Comparison of ENCODE assay signal across 20 mouse cellular contexts in the genomic region with DNA sequence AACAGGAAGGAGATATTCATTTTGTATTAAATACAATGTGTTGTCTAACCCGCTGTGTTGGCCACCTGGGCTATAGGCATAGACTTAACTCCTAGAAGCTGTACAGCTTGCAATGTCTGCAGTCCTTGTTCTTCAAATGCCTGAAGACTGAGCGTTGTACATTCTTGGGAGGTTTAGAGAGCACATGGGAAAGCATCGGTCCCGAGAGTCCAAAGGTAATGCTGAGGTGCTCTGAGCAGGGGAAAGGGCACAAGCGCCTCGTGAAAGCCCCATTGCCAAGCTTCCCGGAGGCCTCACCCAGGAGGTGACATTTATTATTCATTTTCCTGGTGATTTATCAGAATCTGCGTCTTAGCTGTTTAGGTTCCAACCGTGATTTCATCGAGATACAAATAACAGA.
DNase-seq lines count a peak whose midpoint lies in the region; ATAC-seq lines count a peak whose summit lies in the region.
"Had no signal": no experiment of that assay in that cellular context is flagged by ENCODE, and none has a peak within 500 bp of the region (broad histone marks: within the 10 kb centered on the region; RNA-seq: fewer than 3 reads in every experiment).

No protein-coding gene starts in this region.

- no peak for ATAC-seq in kidney, embryonic 15.5 days (replicated peaks; ENCODE audit: low FRiP score)
- ATAC-seq: forebrain, postnatal 0 days had no signal

- H3K36me3 ChIP-seq in kidney, embryonic 15.5 days, result no peaks in the 10 kb centered on the region
- H3K36me3 ChIP-seq: embryonic facial prominence, embryonic 12.5 days; forebrain, embryonic 12.5 days; heart, embryonic 13.5 days; hindbrain, embryonic 12.5 days had no signal

- DNase-seq in heart, adult 11 months, result peak; percentile 58
- DNase-seq in heart, postnatal 10 days, result no peak
- DNase-seq in kidney, adult 8-10 months, result peak; percentile 45 to 56
- DNase-seq in kidney, adult 9 months, result peak; percentile 59
- DNase-seq in kidney, postnatal 36 days, result peak; percentile 63 to 64
- DNase-seq in ovary, adult 18-20 months (ENCODE audit: low spot score), result no peak
- DNase-seq in right cerebral cortex, postnatal 4 days, result no peak
- DNase-seq: adrenal gland, postnatal 10 days; cerebellum, adult 11-12 months; cerebellum, adult 9-10 months; cerebellum, postnatal 25 days; forebrain, postnatal 0 days; gastrocnemius, adult 2 months; gastrocnemius, postnatal 25 days; heart, postnatal 4 days had no signal

- H3K9me3 ChIP-seq in kidney, embryonic 15.5 days (replicated peaks), result no peaks in the 10 kb centered on the region
- H3K9me3 ChIP-seq: embryonic facial prominence, embryonic 12.5 days; forebrain, embryonic 12.5 days; heart, embryonic 13.5 days; hindbrain, embryonic 12.5 days had no signal

- peaks cover 21% of the 10 kb centered on the region for H3K4me1 ChIP-seq in kidney, embryonic 15.5 days
- H3K4me1 ChIP-seq: forebrain, embryonic 12.5 days; hindbrain, embryonic 12.5 days had no signal

- H3K4me2 ChIP-seq in kidney, embryonic 15.5 days, result no peak overlapping the region
- H3K4me2 ChIP-seq: embryonic facial prominence, embryonic 12.5 days; forebrain, embryonic 12.5 days; heart, embryonic 13.5 days; hindbrain, embryonic 12.5 days had no signal

- H3K27ac ChIP-seq in kidney, embryonic 15.5 days, result no peak overlapping the region
- H3K27ac ChIP-seq: embryonic facial prominence, embryonic 12.5 days; forebrain, embryonic 12.5 days; gastrocnemius, adult 2 months; heart, embryonic 13.5 days; hindbrain, embryonic 12.5 days had no signal

- WGBS in kidney, embryonic 15.5 days, result 82% methylated on average over 10 of the region's 10 CpGs

- no peaks in the 10 kb centered on the region for H3K27me3 ChIP-seq in kidney, embryonic 15.5 days
- H3K27me3 ChIP-seq: embryonic facial prominence, embryonic 12.5 days; forebrain, embryonic 12.5 days; heart, embryonic 13.5 days; hindbrain, embryonic 12.5 days had no signal

- H3K9ac ChIP-seq in kidney, embryonic 15.5 days, result no peak overlapping the region
- H3K9ac ChIP-seq: embryonic facial prominence, embryonic 12.5 days; forebrain, embryonic 12.5 days; forebrain, postnatal 0 days; heart, embryonic 13.5 days; hindbrain, embryonic 12.5 days had no signal

- intact Hi-C loops in heart, postnatal 10 days (cut with DNase I), result no loop called here

- H3K4me3 ChIP-seq in kidney, embryonic 15.5 days (replicated peaks), result no peak overlapping the region
- H3K4me3 ChIP-seq: embryonic facial prominence, embryonic 12.5 days; forebrain, embryonic 12.5 days; gastrocnemius, adult 2 months; heart, embryonic 13.5 days; hindbrain, embryonic 12.5 days had no signal

Comparison
In these comparisons a context has a peak if more than half of its experiments do, and no peak if none do; other contexts are left out.
1. DNase-seq: peak in heart, adult 11 months (single experiment), kidney, adult 8-10 months (2 of 2), kidney, adult 9 months (single experiment) and kidney, postnatal 36 days (2 of 2); none in heart, postnatal 10 days (0 of 2), ovary, adult 18-20 months (single experiment) and right cerebral cortex, postnatal 4 days (single experiment).